Mouse (Mus musculus): ENCODE measurements around the gene Hmgn1. TPM values are rescaled to one million over a fixed set of nuclear protein-coding genes. Genes with fewer than 3 reads are reported as not detected.
A peak's percentile ranks its signal among the peaks of the same experiment; 100 is the strongest.
"Not testable (repeated sequence)": the region's sequence is repeated elsewhere in the genome, so short reads cannot be mapped to it uniquely, and the experiment has no call there.

Gene Hmgn1
- polyA plus RNA-seq, 1 experiment from 2014 or later: 109 TPM

GRCm38 (mm10) chr16:96145110-96145800, 17.7 kb upstream of the Hmgn1 start, which contains the start of gene Wrb:
TSS of gene Wrb (plus strand) at chr16:96145407.
- no peak within 1 kb of the TSS for H3K27ac ChIP-seq (ENCODE audit: low read depth)
- H3K36me3 ChIP-seq (replicated peaks; ENCODE audit: insufficient read depth, low read length): no peaks in the 10 kb centered on the region
- H3K27me3 ChIP-seq (ENCODE audit: insufficient read depth, low read length): no peaks in the 10 kb centered on the region
- under 1% methylated on average over 65 of the region's 68 CpGs for WGBS (ENCODE audit: insufficient replicate concordance)
- peak within 1 kb of the TSS; percentile 69 for H3K4me3 ChIP-seq (ENCODE audit: low read depth, low read length)
- H3K4me1 ChIP-seq (ENCODE audit: insufficient read depth): peaks cover 3% of the 10 kb centered on the region
- H3K4me2 ChIP-seq (ENCODE audit: low read depth, low read length): peak within 1 kb of the TSS; percentile 93
- no peak for TF ChIP-seq EP300 (IDR thresholded peaks at IDR 0.05; ENCODE audit: low read depth)
- TF ChIP-seq CTCF (IDR thresholded peaks at IDR 0.05; ENCODE audit: low read depth): peak; percentile 98
- H3K9me3 ChIP-seq (ENCODE audit: low read length): no peaks in the 10 kb centered on the region
- peak within 1 kb of the TSS; percentile 65 for H3K9ac ChIP-seq (replicated peaks)
- DNase-seq (peak; percentile 99), ATAC-seq (peak; percentile 97)

GRCm38 (mm10) chr16:96144748-96145109, 17.2 kb upstream of the Hmgn1 start:
- H3K36me3 ChIP-seq (replicated peaks; ENCODE audit: insufficient read depth, low read length); H3K4me2 ChIP-seq (ENCODE audit: low read depth, low read length); H3K27ac ChIP-seq (ENCODE audit: low read depth); H3K4me3 ChIP-seq (ENCODE audit: low read depth, low read length); H3K4me1 ChIP-seq (ENCODE audit: insufficient read depth); DNase-seq; H3K9me3 ChIP-seq (ENCODE audit: low read length); H3K9ac ChIP-seq (replicated peaks); H3K27me3 ChIP-seq (ENCODE audit: insufficient read depth, low read length): not testable (repeated sequence)
- WGBS (ENCODE audit: insufficient replicate concordance): 25% methylated on average over 6 of the region's 6 CpGs
- ATAC-seq: peak; percentile 22

GRCm38 (mm10) chr16:96128466-96128865, 937 bp upstream of the Hmgn1 start:
- ATAC-seq (no peak), DNase-seq (no peak)
- peaks cover 8% of the 10 kb centered on the region; the same call in 1 of the 2 replicates for H3K4me1 ChIP-seq (ENCODE audit: insufficient read depth)
- H3K36me3 ChIP-seq (replicated peaks; ENCODE audit: insufficient read depth, low read length): peaks cover 11% of the 10 kb centered on the region
- H3K4me2 ChIP-seq (ENCODE audit: low read depth, low read length): peak overlapping the region; percentile 70
- peak overlapping the region; percentile 80 for H3K4me3 ChIP-seq (ENCODE audit: low read depth, low read length)
- WGBS (ENCODE audit: insufficient replicate concordance): 4% methylated on average over 9 of the region's 9 CpGs
- no peaks in the 10 kb centered on the region for H3K27me3 ChIP-seq (ENCODE audit: insufficient read depth, low read length)
- H3K9me3 ChIP-seq (ENCODE audit: low read length): no peaks in the 10 kb centered on the region
- H3K9ac ChIP-seq (replicated peaks): peak overlapping the region; percentile 86
- H3K27ac ChIP-seq (ENCODE audit: low read depth): peak overlapping the region; percentile 94
- TF ChIP-seq CTCF (IDR thresholded peaks at IDR 0.05; ENCODE audit: low read depth): no peak
- no peak for TF ChIP-seq EP300 (IDR thresholded peaks at IDR 0.05; ENCODE audit: low read depth)

GRCm38 (mm10) chr16:96127288-96127656, 257 bp downstream of the Hmgn1 start:
- DNase-seq (no peak), ATAC-seq (peak; percentile 33)
- peak overlapping the region; percentile 94 for H3K27ac ChIP-seq (ENCODE audit: low read depth)
- peaks cover 8% of the 10 kb centered on the region; the same call in 1 of the 2 replicates for H3K4me1 ChIP-seq (ENCODE audit: insufficient read depth)
- peaks cover 16% of the 10 kb centered on the region for H3K36me3 ChIP-seq (replicated peaks; ENCODE audit: insufficient read depth, low read length)
- WGBS (ENCODE audit: insufficient replicate concordance): 2% methylated on average over 40 of the region's 52 CpGs
- H3K9ac ChIP-seq (replicated peaks): peak overlapping the region; percentile 86
- H3K4me3 ChIP-seq (ENCODE audit: low read depth, low read length): peak overlapping the region; percentile 80
- no peaks in the 10 kb centered on the region for H3K27me3 ChIP-seq (ENCODE audit: insufficient read depth, low read length)
- no peak for TF ChIP-seq CTCF (IDR thresholded peaks at IDR 0.05; ENCODE audit: low read depth)
- TF ChIP-seq EP300 (IDR thresholded peaks at IDR 0.05; ENCODE audit: low read depth): no peak
- H3K9me3 ChIP-seq (ENCODE audit: low read length): no peaks in the 10 kb centered on the region
- H3K4me2 ChIP-seq (ENCODE audit: low read depth, low read length): peak overlapping the region; percentile 70

GRCm38 (mm10) chr16:96126684-96127171, 801 bp downstream of the Hmgn1 start:
- DNase-seq (no peak), ATAC-seq (no peak)
- H3K9ac ChIP-seq (replicated peaks): peak overlapping the region; percentile 86
- WGBS (ENCODE audit: insufficient replicate concordance): 4% methylated on average over 19 of the region's 19 CpGs
- H3K36me3 ChIP-seq (replicated peaks; ENCODE audit: insufficient read depth, low read length): peaks cover 17% of the 10 kb centered on the region
- H3K27me3 ChIP-seq (ENCODE audit: insufficient read depth, low read length): no peaks in the 10 kb centered on the region
- peak overlapping the region; percentile 70 for H3K4me2 ChIP-seq (ENCODE audit: low read depth, low read length)
- no peak for TF ChIP-seq EP300 (IDR thresholded peaks at IDR 0.05; ENCODE audit: low read depth)
- TF ChIP-seq CTCF (IDR thresholded peaks at IDR 0.05; ENCODE audit: low read depth): no peak
- peaks cover 8% of the 10 kb centered on the region; the same call in 1 of the 2 replicates for H3K4me1 ChIP-seq (ENCODE audit: insufficient read depth)
- H3K9me3 ChIP-seq (ENCODE audit: low read length): no peaks in the 10 kb centered on the region
- peak overlapping the region; percentile 80 for H3K4me3 ChIP-seq (ENCODE audit: low read depth, low read length)
- peak overlapping the region; percentile 94 for H3K27ac ChIP-seq (ENCODE audit: low read depth)

DNA sequence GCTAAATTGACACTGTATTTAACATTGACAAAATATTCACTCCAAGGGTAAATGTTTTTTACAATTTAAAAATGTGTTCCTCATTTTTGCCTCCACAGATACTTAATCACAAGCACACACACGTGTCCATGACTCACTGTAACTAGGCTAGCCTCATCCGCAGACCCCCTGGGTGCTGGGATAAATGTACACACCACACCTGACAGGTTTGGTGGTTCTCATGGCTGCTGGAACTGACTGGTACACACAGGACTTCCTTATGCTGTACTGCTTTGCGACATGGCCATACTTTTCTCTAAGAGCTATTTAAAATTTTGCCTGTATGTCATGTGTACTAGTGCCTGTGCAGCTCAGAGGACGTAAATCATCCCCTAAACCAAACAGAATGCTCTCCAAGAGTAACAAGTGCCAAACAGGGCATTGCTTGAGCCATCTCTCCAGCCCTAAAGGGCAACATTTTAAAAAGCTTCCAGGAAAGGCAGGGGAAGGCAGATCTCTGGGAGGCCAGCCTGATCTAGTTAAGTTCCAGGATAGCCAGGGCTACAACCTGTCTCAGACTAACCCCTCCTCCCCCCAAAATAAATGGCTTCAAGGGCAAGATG, 7.4 kb downstream of the Hmgn1 start:
- H3K9ac ChIP-seq (replicated peaks): no peak overlapping the region
- WGBS (ENCODE audit: insufficient replicate concordance): 51% methylated on average over 4 of the region's 4 CpGs

More for the DNA sequence above, 7.4 kb downstream of the Hmgn1 start:
- TF ChIP-seq EP300 (IDR thresholded peaks at IDR 0.05; ENCODE audit: low read depth): no peak
- TF ChIP-seq CTCF (IDR thresholded peaks at IDR 0.05; ENCODE audit: low read depth): no peak
- Histone ChIP-seq H3K4me1 (ENCODE audit: insufficient read depth) (no peaks in the 10 kb centered on the region), H3K36me3 (replicated peaks; ENCODE audit: insufficient read depth, low read length) (peaks cover 19% of the 10 kb centered on the region), H3K27me3 (ENCODE audit: insufficient read depth, low read length) (no peaks in the 10 kb centered on the region), H3K4me2 (ENCODE audit: low read depth, low read length) (no peak overlapping the region), H3K4me3 (ENCODE audit: low read depth, low read length) (no peak overlapping the region), H3K9me3 (ENCODE audit: low read length) (no peaks in the 10 kb centered on the region), H3K27ac (ENCODE audit: low read depth) (no peak overlapping the region)
- DNase-seq: no peak
- no peak for ATAC-seq

Measured in liver, postnatal 0 days (tissue).